7 mouse cellular contexts compared by ENCODE assay signal in the genomic region with DNA sequence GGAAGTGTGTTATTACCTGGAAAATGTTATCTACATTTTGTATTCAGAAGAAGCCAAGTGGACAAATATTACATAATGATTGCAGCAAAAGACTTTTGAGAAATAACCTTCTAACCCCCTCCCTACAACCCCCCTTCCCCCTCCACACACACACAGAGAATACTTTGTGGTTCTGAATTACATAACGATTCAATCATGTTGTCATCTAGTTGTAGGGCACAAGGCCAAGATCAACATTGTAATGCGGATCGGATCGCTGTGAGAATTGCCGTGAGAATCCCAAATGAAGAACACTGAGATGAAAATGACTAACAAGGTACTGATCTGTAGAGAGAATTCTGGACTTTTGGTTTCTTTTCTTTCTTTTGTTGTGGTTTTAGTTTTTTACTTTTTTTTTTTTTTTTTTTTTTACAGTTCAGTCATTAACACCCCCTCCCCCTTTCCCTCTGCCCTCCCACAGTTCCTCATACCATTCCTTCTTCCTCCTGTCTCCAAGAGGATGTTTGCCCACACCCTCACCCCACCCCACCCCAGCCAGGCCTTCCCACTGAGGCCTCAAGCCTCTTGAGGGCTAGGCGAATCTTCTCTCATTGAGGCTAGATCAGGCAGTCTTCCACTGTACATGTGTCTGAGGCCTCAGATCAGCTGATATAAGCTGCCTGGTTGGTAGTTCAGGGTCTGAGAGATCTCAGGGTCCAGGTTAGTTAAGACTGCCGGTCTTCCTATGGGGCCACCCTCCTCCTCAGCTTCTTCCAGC.
DNase-seq lines count a peak whose midpoint lies in the region; ATAC-seq and TF ChIP-seq lines count a peak whose summit lies in the region.

No protein-coding gene starts in this region.

- WGBS in liver, adult 2 months, result 33% methylated on average over 7 of the region's 7 CpGs
- 51% methylated on average over 7 of the region's 7 CpGs for WGBS in thymus, adult 2 months

- no peaks in the 10 kb centered on the region for H3K79me2 ChIP-seq in liver, adult 2 months (ENCODE audit: control insufficient read depth, insufficient read depth, low read length)

- no peaks in the 10 kb centered on the region for H3K36me3 ChIP-seq in liver, adult 2 months (ENCODE audit: control insufficient read depth, insufficient read depth, low read length)
- no peaks in the 10 kb centered on the region for H3K36me3 ChIP-seq in thymus, adult 2 months (ENCODE audit: control insufficient read depth, insufficient read depth, low read length)

- H3K9ac ChIP-seq in liver, adult 2 months (ENCODE audit: low read depth, low read length), result peak overlapping the region; percentile 48

- no peak for TF ChIP-seq POLR2A in liver, adult 2 months (IDR thresholded peaks at IDR 0.05; ENCODE audit: extremely low read depth, insufficient read depth, low read length)
- TF ChIP-seq POLR2A in thymus, adult 2 months (IDR thresholded peaks at IDR 0.05; ENCODE audit: control insufficient read depth, extremely low read depth, insufficient read depth, low read length, poor library complexity), result no peak

- peak; percentile 74 for ATAC-seq in megakaryocyte, adult 5-6 weeks (ENCODE audit: poor library complexity, severe bottlenecking)

- no peaks in the 10 kb centered on the region; the same call in 1 of the 2 replicates for H3K4me1 ChIP-seq in liver, adult 2 months (ENCODE audit: control insufficient read depth, insufficient read depth, low read length)
- no peaks in the 10 kb centered on the region for H3K4me1 ChIP-seq in thymus, adult 2 months (replicated peaks; ENCODE audit: control insufficient read depth, insufficient read depth, low read length)

- TF ChIP-seq CTCF in liver, adult 2 months (IDR thresholded peaks at IDR 0.05; ENCODE audit: low read depth, low read length), result no peak
- TF ChIP-seq CTCF in thymus, adult 2 months (IDR thresholded peaks at IDR 0.05; ENCODE audit: borderline replicate concordance, control insufficient read depth, extremely low read depth, insufficient read depth, low read length, poor library complexity), result no peak

- peak overlapping the region; percentile 34; the same call in 1 of the 2 replicates for H3K4me3 ChIP-seq in liver, adult 2 months (ENCODE audit: insufficient read depth, low read depth, low read length)
- H3K4me3 ChIP-seq in thymus, adult 2 months (ENCODE audit: control insufficient read depth, insufficient read depth, low read length), result no peak overlapping the region

- no peaks in the 10 kb centered on the region for H3K27me3 ChIP-seq in liver, adult 2 months (ENCODE audit: control insufficient read depth, insufficient read depth, low read length)
- no peaks in the 10 kb centered on the region for H3K27me3 ChIP-seq in thymus, adult 2 months (ENCODE audit: control insufficient read depth, insufficient read depth, low read length)

- DNase-seq in liver, adult 2 months (ENCODE audit: extremely low read depth, low read depth, low spot score), result peak; percentile 88
- no peak for DNase-seq in liver
- peak; percentile 26 for DNase-seq in embryo, embryonic 11.5 days (ENCODE audit: low read depth, low spot score)
- peak; percentile 20 for DNase-seq in kidney, adult 9 months
- no peak for DNase-seq in cerebellum, postnatal 4 days (ENCODE audit: low spot score in 2 of 2)
- DNase-seq in thymus, adult 2 months, result no peak

- H3K27ac ChIP-seq in liver, adult 2 months (replicated peaks; ENCODE audit: insufficient read depth, low read depth, low read length), result 0 out of 2 replicates have a peak overlapping the region, but pooled peaks have one; percentile 20
- no peak overlapping the region for H3K27ac ChIP-seq in thymus, adult 2 months (ENCODE audit: control insufficient read depth, insufficient read depth, low read length)

Comparison
In these comparisons a context has a peak if more than half of its experiments do, and no peak if none do; other contexts are left out.
1. DNase-seq: peak in liver, adult 2 months (single experiment), embryo, embryonic 11.5 days (single experiment) and kidney, adult 9 months (single experiment); none in liver (single experiment), cerebellum, postnatal 4 days (0 of 2) and thymus, adult 2 months (single experiment).